Mouse (Mus musculus) midbrain, embryonic 11.5 days (tissue): ENCODE results near the gene Cyp4f18. TPM values are rescaled to one million over a fixed set of nuclear protein-coding genes. Genes with fewer than 3 reads are reported as not detected.

Source experiments
- ATAC-seq: fragments of 200-750 bp; cut with Nextera tagmentation; 2 replicates; pipeline ENCODE4 v1.8.0; 2017; ENCODE audit warnings: moderate TSS enrichment, moderate library complexity; ENCODE audit not compliant: low FRiP score
- DNase-seq: peaks from one replicate; pipeline ENCODE4 v3.0.0; 2015; ENCODE audit warnings: low spot score; ENCODE audit errors: missing footprints
- H3K27ac ChIP-seq: fragments of 300-500 bp; sonication (generic); 2 replicates; pipeline ENCODE4 v1.5.1; 2014; ENCODE audit warnings: low read depth, low read length
- H3K27me3 ChIP-seq: fragments of 300-500 bp; sonication (generic); 2 replicates; pipeline ENCODE4 v1.6.1; 2014; ENCODE audit warnings: mild to moderate bottlenecking, low read length, moderate library complexity, mixed read lengths; ENCODE audit not compliant: control insufficient read depth, insufficient read depth
- H3K36me3 ChIP-seq: fragments of 300-500 bp; sonication (generic); 2 replicates; pipeline ENCODE4 v1.6.1; 2014; ENCODE audit warnings: mild to moderate bottlenecking, low read length, moderate library complexity, mixed read lengths; ENCODE audit not compliant: control insufficient read depth, insufficient read depth
- H3K4me1 ChIP-seq: fragments of 300-500 bp; sonication (generic); 2 replicates; pipeline ENCODE4 v1.6.1; 2014; ENCODE audit warnings: low read length; ENCODE audit not compliant: control insufficient read depth, insufficient read depth
- H3K4me2 ChIP-seq: fragments of 300-500 bp; sonication (generic); 2 replicates; pipeline ENCODE4 v1.6.1; 2014; ENCODE audit warnings: mild to moderate bottlenecking, moderate library complexity
- H3K4me3 ChIP-seq: fragments of 300-500 bp; sonication (generic); 2 replicates; pipeline ENCODE4 v1.5.1; 2014; ENCODE audit warnings: low read depth, low read length
- H3K9ac ChIP-seq: fragments of 300-500 bp; sonication (generic); 2 replicates; pipeline ENCODE4 v1.6.1; 2014; ENCODE audit warnings: low read length
- H3K9me3 ChIP-seq: fragments of 300-500 bp; sonication (generic); 2 replicates; pipeline ENCODE4 v1.6.1; 2016; ENCODE audit warnings: low read length; ENCODE audit not compliant: control insufficient read depth
- WGBS: fragments of 180-500 bp; shearing (Covaris S2); extraction: QIAGEN DNeasy Blood & Tissue Kit; methylation state at CpG from one replicate; pipeline ENCODE4 v1.1.7; 2014; 5-methylcytosine and 5-hydroxymethylcytosine counted together
- polyA plus RNA-seq: library from polyadenylated mRNA; unstranded; fragments of >200 nt; fragmentation: Nextera tagmentation; extraction: Ambion mirVana; gene quantifications from 2 replicates; pipeline ENCODE4 v1.2.1, GENCODE M21; 2014

The Cyp4f18 gene
- polyA plus RNA-seq, 1 experiment from 2014 or later = 0.41 TPM

DNA sequence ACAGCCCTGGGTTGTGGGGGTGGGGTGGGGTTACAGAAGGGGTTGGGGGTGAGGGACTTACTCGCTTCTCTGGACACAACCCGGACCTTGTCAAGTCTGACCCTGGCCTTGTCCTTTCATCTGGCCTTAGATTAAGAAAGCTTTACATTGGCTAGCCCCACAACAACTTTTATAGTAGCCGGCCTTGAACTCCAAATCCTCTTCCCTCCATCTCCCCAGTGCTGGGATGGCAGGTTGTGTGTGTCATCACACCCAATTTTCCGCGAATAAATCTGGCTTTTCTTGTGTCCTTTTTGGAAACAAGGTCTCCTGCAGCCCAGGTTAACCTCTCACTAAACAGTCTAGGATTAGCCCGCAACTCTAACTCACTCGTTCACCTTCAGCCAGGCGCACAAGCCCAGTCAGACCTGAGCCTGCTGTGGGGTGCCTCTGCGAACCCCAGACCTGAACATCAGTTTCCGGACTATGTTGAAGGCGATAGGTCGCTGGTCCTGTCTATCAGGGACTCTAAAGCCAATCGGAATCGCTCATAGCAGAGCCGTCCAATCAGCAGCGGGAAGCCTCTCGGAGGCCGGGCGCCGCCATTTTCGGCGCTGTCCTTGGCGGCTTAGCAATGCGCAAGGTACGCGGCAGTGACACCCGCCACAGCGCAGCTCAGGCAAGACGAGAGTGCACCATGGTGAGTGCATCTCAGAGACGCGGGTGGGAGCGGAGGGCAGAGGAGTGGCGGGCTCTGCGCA, 58.8 kb downstream of the Cyp4f18 start, which contains the start of gene Zfp961:
Gene Zfp961, plus strand, starts transcription at position 557 of the 740 bp plus-strand sequence.
- DNase-seq (peak; percentile 99), ATAC-seq (peak; percentile 100)
- Histone ChIP-seq H3K9me3 (peaks cover 7% of the 10 kb centered on the region; the same call in 1 of the 2 replicates), H3K4me2 (peak within 1 kb of the TSS; percentile 75), H3K9ac (peak within 1 kb of the TSS; percentile 84), H3K4me3 (peak within 1 kb of the TSS; percentile 78), H3K27me3 (no peaks in the 10 kb centered on the region), H3K4me1 (peaks cover 3% of the 10 kb centered on the region; the same call in 1 of the 2 replicates), H3K27ac (peak within 1 kb of the TSS; percentile 59; the same call in 1 of the 2 replicates), H3K36me3 (no peaks in the 10 kb centered on the region; the same call in 1 of the 2 replicates)
- WGBS = 3% methylated on average over 34 of the region's 34 CpGs

DNA sequence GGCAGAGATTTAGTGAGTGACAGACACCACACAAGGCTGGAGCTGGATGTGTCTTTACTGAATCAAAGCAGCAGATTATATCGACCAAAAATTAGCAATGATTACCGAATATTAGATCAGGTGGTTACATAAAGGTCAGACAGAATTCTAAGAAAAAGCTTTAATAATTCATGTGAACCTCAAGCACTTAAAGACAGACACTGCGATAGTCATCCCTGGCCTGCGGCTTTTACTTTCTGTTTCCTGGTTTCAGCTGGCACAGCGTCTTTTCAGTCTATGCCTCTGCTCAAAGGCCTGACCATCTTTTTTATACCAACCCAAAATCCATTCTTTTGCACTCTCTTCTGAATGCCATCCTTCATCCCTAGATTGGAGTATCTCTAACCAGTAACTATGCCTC, 60.8 kb downstream of the Cyp4f18 start:
- H3K9ac ChIP-seq = no peak overlapping the region
- H3K4me3 ChIP-seq = no peak overlapping the region
- no peaks in the 10 kb centered on the region for H3K9me3 ChIP-seq
- H3K27me3 ChIP-seq = no peaks in the 10 kb centered on the region
- H3K27ac ChIP-seq = no peak overlapping the region
- peaks cover 3% of the 10 kb centered on the region; the same call in 1 of the 2 replicates for H3K4me1 ChIP-seq
- peak; percentile 4 for DNase-seq
- no peak overlapping the region for H3K4me2 ChIP-seq
- ATAC-seq = no peak
- WGBS = 94% methylated on average over 5 of the region's 5 CpGs
- no peaks in the 10 kb centered on the region; the same call in 1 of the 2 replicates for H3K36me3 ChIP-seq

DNA sequence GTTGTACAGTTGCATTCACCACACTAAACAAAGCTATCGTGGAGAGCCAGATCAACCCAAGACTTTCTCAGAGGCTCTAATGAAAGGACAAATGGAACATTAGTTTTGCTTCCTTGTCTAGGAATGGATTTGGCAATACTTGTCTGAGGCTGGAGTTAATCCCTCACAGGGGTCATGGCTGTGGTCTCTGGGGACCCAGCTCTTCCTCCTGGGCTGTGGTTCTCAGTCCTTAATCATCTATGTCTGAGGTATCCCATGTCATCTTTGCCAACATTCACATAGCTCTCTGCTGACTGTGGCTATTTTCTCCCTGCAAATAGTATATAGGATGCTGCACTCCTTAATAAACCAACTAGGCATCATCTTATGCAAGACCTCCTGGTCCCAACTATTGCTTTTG, 67.7 kb downstream of the Cyp4f18 start:
- Histone ChIP-seq H3K4me2 (no peak overlapping the region), H3K9me3 (no peaks in the 10 kb centered on the region), H3K4me3 (no peak overlapping the region), H3K9ac (no peak overlapping the region), H3K27ac (no peak overlapping the region), H3K4me1 (no peaks in the 10 kb centered on the region), H3K27me3 (no peaks in the 10 kb centered on the region), H3K36me3 (no peaks in the 10 kb centered on the region)
- DNase-seq (peak; percentile 31), ATAC-seq (no peak)
- 91% methylated on average over 1 of the region's 1 CpGs for WGBS

DNA sequence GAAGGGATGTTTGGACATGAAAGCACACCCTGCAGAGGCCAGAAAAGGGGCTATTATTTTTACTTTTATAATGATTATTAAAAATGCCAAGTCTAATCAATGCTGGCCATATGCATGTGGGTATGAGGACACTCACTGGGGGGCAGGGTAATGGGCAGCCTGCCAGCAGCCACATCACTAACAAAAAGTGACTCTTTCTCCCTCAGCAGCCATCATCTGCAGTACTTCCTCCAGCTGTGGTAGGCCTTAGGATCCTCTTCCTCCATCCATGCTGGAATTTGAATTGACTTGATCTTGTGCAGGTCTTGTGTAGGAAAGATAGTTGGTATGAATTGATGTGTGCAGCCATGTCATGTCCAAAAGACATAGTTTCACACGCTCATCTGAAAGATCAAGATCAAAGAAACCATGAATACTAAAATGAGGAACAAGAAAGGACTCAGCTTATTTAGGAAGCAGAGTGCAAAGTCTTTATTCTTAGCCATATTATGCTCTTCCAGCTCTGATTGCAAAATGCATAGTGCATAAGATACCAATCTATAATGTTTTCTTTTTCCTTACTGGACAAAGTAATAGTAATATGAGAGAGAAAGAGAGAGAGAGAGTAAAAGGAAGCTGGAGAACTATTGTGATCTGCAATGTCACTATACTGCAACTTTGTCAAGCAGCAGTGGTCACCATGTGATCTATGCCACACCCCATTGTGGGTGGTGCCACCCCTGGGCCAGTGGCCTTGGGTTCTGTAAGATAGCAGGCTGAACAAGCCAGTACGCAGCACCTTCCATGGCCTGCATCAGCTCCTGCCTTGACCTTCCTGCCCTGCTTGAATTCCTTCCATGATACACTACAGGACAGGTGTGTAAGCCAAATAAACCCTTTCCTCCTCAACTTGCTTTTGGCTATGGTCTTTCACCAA, 68.9 kb downstream of the Cyp4f18 start:
- ATAC-seq (no peak), DNase-seq (peak; percentile 60)
- Histone ChIP-seq H3K4me2 (no peak overlapping the region), H3K36me3 (no peaks in the 10 kb centered on the region), H3K4me3 (no peak overlapping the region), H3K9ac (no peak overlapping the region), H3K27ac (no peak overlapping the region), H3K4me1 (no peaks in the 10 kb centered on the region), H3K27me3 (no peaks in the 10 kb centered on the region), H3K9me3 (no peaks in the 10 kb centered on the region)
- WGBS = 84% methylated on average over 2 of the region's 2 CpGs

Other genes with a start within 250 kb of the Cyp4f18 start
- 7.4 and 9.1 TPM in 2 replicates for gene Zfp709, start 127.6 kb downstream of the Cyp4f18 start, polyA plus RNA-seq
- gene Zfp882, start 101.0 kb downstream of the Cyp4f18 start, polyA plus RNA-seq = 7.2 and 9.2 TPM in 2 replicates
- gene Zfp617, start 101.0 kb downstream of the Cyp4f18 start, polyA plus RNA-seq = 39.7 and 44.2 TPM in 2 replicates
- 25.7 and 28.4 TPM in 2 replicates for gene Zfp961, start 58.6 kb downstream of the Cyp4f18 start, polyA plus RNA-seq
- gene Olfr372, start 31.6 kb upstream of the Cyp4f18 start, polyA plus RNA-seq = not detected in 2 replicates
- not detected in 2 replicates for gene Olfr373, start 73.6 kb upstream of the Cyp4f18 start, polyA plus RNA-seq
- not detected in 2 replicates for gene Olfr374, start 97.4 kb upstream of the Cyp4f18 start, polyA plus RNA-seq
- 548 and 589 TPM in 2 replicates for gene Tpm4, start 125.3 kb upstream of the Cyp4f18 start, polyA plus RNA-seq
- gene Rab8a, start 151.6 kb upstream of the Cyp4f18 start, polyA plus RNA-seq = 103 and 107 TPM in 2 replicates
- gene Hsh2d, start 180.0 kb upstream of the Cyp4f18 start, polyA plus RNA-seq = not detected in 2 replicates
- not detected in 2 replicates for gene Cib3, start 203.2 kb upstream of the Cyp4f18 start, polyA plus RNA-seq
- gene Gm11034, start 204.0 kb upstream of the Cyp4f18 start, polyA plus RNA-seq = not detected in 2 replicates
- gene Fam32a, start 210.1 kb upstream of the Cyp4f18 start, polyA plus RNA-seq = 73.1 and 77.8 TPM in 2 replicates
- 170 and 173 TPM in 2 replicates for gene Ap1m1, start 230.4 kb upstream of the Cyp4f18 start, polyA plus RNA-seq